In genomic region chr12:80695004-80695403, GRCm38 (mm10) we compare ENCODE assay signal across 28 mouse cellular contexts. TPM values are rescaled to one million over a fixed set of nuclear protein-coding genes. Genes with fewer than 3 reads are reported as not detected.
A peak's percentile ranks its signal among the peaks of the same experiment; 100 is the strongest.
DNase-seq lines count a peak whose midpoint lies in the region; ATAC-seq lines count a peak whose summit lies in the region.
"Had no signal": no experiment of that assay in that cellular context is flagged by ENCODE, and none has a peak within 500 bp of the region (broad histone marks: within the 10 kb centered on the region; RNA-seq: fewer than 3 reads in every experiment).

No protein-coding gene starts in this region.

- H3K27me3 ChIP-seq in embryonic facial prominence, embryonic 13.5 days, result peaks cover 53% of the 10 kb centered on the region
- H3K27me3 ChIP-seq in embryonic facial prominence, embryonic 10.5 days (replicated peaks; ENCODE audit: low read depth, poor library complexity, severe bottlenecking), result peaks cover 67% of the 10 kb centered on the region
- peaks cover 52% of the 10 kb centered on the region for H3K27me3 ChIP-seq in neural tube, embryonic 15.5 days (replicated peaks)
- H3K27me3 ChIP-seq in liver, embryonic 12.5 days (replicated peaks), result peaks cover 72% of the 10 kb centered on the region

- no peak for DNase-seq in embryonic facial prominence, embryonic 10.5 days (ENCODE audit: low spot score)
- DNase-seq in kidney, adult 18-20 months, result peak; percentile 29
- DNase-seq in kidney, postnatal 4 days, result no peak
- no peak for DNase-seq in neural tube, embryonic 10.5 days (ENCODE audit: extremely low spot score, low spot score)
- DNase-seq in cerebellum, adult 11-12 months, result no peak
- DNase-seq: adrenal gland, adult 2 months; adrenal gland, postnatal 36 days; cerebellum, adult 2 months; cerebellum, postnatal 14 days; gastrocnemius, postnatal 25 days; heart, adult 11 months; heart, postnatal 4 days; liver, postnatal 0 days; lung, postnatal 36 days; right cerebral cortex, adult 18-20 months; spleen, adult 18-20 months; thymus, postnatal 25 days had no signal

- peak overlapping the region; percentile 21; the same call in 1 of the 2 replicates for H3K9ac ChIP-seq in embryonic facial prominence, embryonic 13.5 days
- H3K9ac ChIP-seq in neural tube, embryonic 15.5 days (replicated peaks), result no peak overlapping the region
- H3K9ac ChIP-seq in liver, embryonic 12.5 days, result no peak overlapping the region
- H3K9ac ChIP-seq: hindbrain, embryonic 14.5 days; limb, embryonic 13.5 days; liver, postnatal 0 days; midbrain, embryonic 12.5 days had no signal

- H3K4me1 ChIP-seq in embryonic facial prominence, embryonic 13.5 days, result peaks cover 32% of the 10 kb centered on the region
- H3K4me1 ChIP-seq in embryonic facial prominence, embryonic 10.5 days, result peaks cover 50% of the 10 kb centered on the region
- H3K4me1 ChIP-seq in neural tube, embryonic 15.5 days, result peaks cover 20% of the 10 kb centered on the region
- H3K4me1 ChIP-seq in liver, embryonic 12.5 days, result peaks cover 54% of the 10 kb centered on the region

- H3K4me2 ChIP-seq in embryonic facial prominence, embryonic 13.5 days, result no peak overlapping the region
- peak overlapping the region; percentile 29 for H3K4me2 ChIP-seq in neural tube, embryonic 15.5 days
- H3K4me2 ChIP-seq in liver, embryonic 12.5 days, result no peak overlapping the region
- H3K4me2 ChIP-seq: heart, embryonic 11.5 days; hindbrain, embryonic 14.5 days; limb, embryonic 13.5 days; liver, embryonic 11.5 days; midbrain, embryonic 12.5 days had no signal

- no peaks in the 10 kb centered on the region for H3K36me3 ChIP-seq in embryonic facial prominence, embryonic 13.5 days
- no peaks in the 10 kb centered on the region for H3K36me3 ChIP-seq in embryonic facial prominence, embryonic 10.5 days (replicated peaks)
- no peaks in the 10 kb centered on the region for H3K36me3 ChIP-seq in neural tube, embryonic 15.5 days
- H3K36me3 ChIP-seq in liver, embryonic 12.5 days, result no peaks in the 10 kb centered on the region
- H3K36me3 ChIP-seq: limb, embryonic 13.5 days; midbrain, embryonic 12.5 days had no signal

- WGBS in embryonic facial prominence, embryonic 13.5 days, result 79% methylated on average over 3 of the region's 3 CpGs
- WGBS in embryonic facial prominence, embryonic 10.5 days, result 65% methylated on average over 3 of the region's 3 CpGs
- 69% methylated on average over 3 of the region's 3 CpGs for WGBS in neural tube, embryonic 15.5 days
- WGBS in liver, embryonic 12.5 days (ENCODE audit: insufficient replicate concordance), result 83% methylated on average over 3 of the region's 3 CpGs

- no peak overlapping the region for H3K27ac ChIP-seq in embryonic facial prominence, embryonic 13.5 days
- no peak overlapping the region for H3K27ac ChIP-seq in embryonic facial prominence, embryonic 10.5 days (replicated peaks)
- H3K27ac ChIP-seq in neural tube, embryonic 15.5 days (replicated peaks), result no peak overlapping the region
- no peak overlapping the region for H3K27ac ChIP-seq in liver, embryonic 12.5 days
- H3K27ac ChIP-seq: hindbrain, embryonic 14.5 days; left cerebral cortex, adult 2 months; limb, embryonic 13.5 days; midbrain, embryonic 12.5 days had no signal

- H3K4me3 ChIP-seq in embryonic facial prominence, embryonic 13.5 days, result no peak overlapping the region
- H3K4me3 ChIP-seq in embryonic facial prominence, embryonic 10.5 days, result no peak overlapping the region
- H3K4me3 ChIP-seq in neural tube, embryonic 15.5 days (replicated peaks), result no peak overlapping the region
- H3K4me3 ChIP-seq in liver, embryonic 12.5 days, result no peak overlapping the region
- H3K4me3 ChIP-seq: left cerebral cortex, adult 2 months; limb, embryonic 13.5 days; midbrain, embryonic 12.5 days had no signal

- ATAC-seq in embryonic facial prominence, embryonic 13.5 days (ENCODE audit: insufficient number of reproducible peaks, insufficient read depth, low FRiP score, low TSS enrichment, low read depth), result no peak
- no peak for ATAC-seq in neural tube, embryonic 15.5 days (ENCODE audit: low FRiP score)
- ATAC-seq in liver, embryonic 12.5 days, result no peak
- ATAC-seq: activated CD4-positive, CD25-positive, alpha-beta regulatory T cell, adult 4 months; forebrain, embryonic 14.5 days; liver, postnatal 0 days had no signal

- no peaks in the 10 kb centered on the region for H3K9me3 ChIP-seq in embryonic facial prominence, embryonic 13.5 days
- H3K9me3 ChIP-seq in embryonic facial prominence, embryonic 10.5 days, result no peaks in the 10 kb centered on the region
- no peaks in the 10 kb centered on the region for H3K9me3 ChIP-seq in neural tube, embryonic 15.5 days (replicated peaks)
- no peaks in the 10 kb centered on the region for H3K9me3 ChIP-seq in liver, embryonic 12.5 days (replicated peaks)
- H3K9me3 ChIP-seq: limb, embryonic 13.5 days had no signal

RNA-seq across cellular contexts. Expression of gene Plekhd1, which starts 2.6 kb away (rescaled TPM):
- 0.07 and 0.21 TPM in 2 replicates for polyA plus RNA-seq in embryonic facial prominence, embryonic 13.5 days (2015; fragmentation: Nextera tagmentation; extraction: Ambion mirVana)
- 0.40 and 0.59 TPM in 2 replicates for polyA plus RNA-seq in embryonic facial prominence, embryonic 10.5 days (2016; fragmentation: Nextera tagmentation; extraction: Ambion mirVana)
- 10.5 and 11.8 TPM in 2 replicates for polyA plus RNA-seq in neural tube, embryonic 15.5 days (2015; fragmentation: Nextera tagmentation; extraction: Ambion mirVana)
- 0.44 and 0.66 TPM in 2 replicates for polyA plus RNA-seq in liver, embryonic 12.5 days (2016; fragmentation: Nextera tagmentation; extraction: Ambion mirVana)

RNA-seq across cellular contexts. Expression of gene Erh, which starts 50.9 kb away (rescaled TPM):
- 316 and 333 TPM in 2 replicates for polyA plus RNA-seq in embryonic facial prominence, embryonic 13.5 days (2015; fragmentation: Nextera tagmentation; extraction: Ambion mirVana)
- 502 and 512 TPM in 2 replicates for polyA plus RNA-seq in embryonic facial prominence, embryonic 10.5 days (2016; fragmentation: Nextera tagmentation; extraction: Ambion mirVana)
- polyA plus RNA-seq in neural tube, embryonic 15.5 days (2015; fragmentation: Nextera tagmentation; extraction: Ambion mirVana), result 258 and 270 TPM in 2 replicates
- polyA plus RNA-seq in liver, embryonic 12.5 days (2016; fragmentation: Nextera tagmentation; extraction: Ambion mirVana), result 188 and 195 TPM in 2 replicates

RNA-seq across cellular contexts. Expression of gene Slc39a9, which starts 51.3 kb away (rescaled TPM):
- polyA plus RNA-seq in embryonic facial prominence, embryonic 13.5 days (2015; fragmentation: Nextera tagmentation; extraction: Ambion mirVana), result 23.4 and 24.2 TPM in 2 replicates
- polyA plus RNA-seq in embryonic facial prominence, embryonic 10.5 days (2016; fragmentation: Nextera tagmentation; extraction: Ambion mirVana), result 24.6 and 25.7 TPM in 2 replicates
- 22.6 and 25.5 TPM in 2 replicates for polyA plus RNA-seq in neural tube, embryonic 15.5 days (2015; fragmentation: Nextera tagmentation; extraction: Ambion mirVana)
- 15.3 and 15.7 TPM in 2 replicates for polyA plus RNA-seq in liver, embryonic 12.5 days (2016; fragmentation: Nextera tagmentation; extraction: Ambion mirVana)
